Mouse (Mus musculus) left cerebral cortex, postnatal 4 days (tissue): ENCODE results near the gene Vps37b. TPM values are rescaled to one million over a fixed set of nuclear protein-coding genes. Genes with fewer than 3 reads are reported as not detected.
A peak's percentile ranks its signal among the peaks of the same experiment; 100 is the strongest.

ENCODE experiments used
- DNase-seq: peaks from one replicate; pipeline ENCODE4 v3.0.0-alpha.2; 2022
- intact Hi-C: fragments of 180-260 bp; cut with DNase I; formaldehyde crosslinking; loops from one replicate; pipeline ENCODE4 v1.15.1; 2025
- total RNA-seq, 2 experiments: library from RNA; stranded (reverse); gene quantifications; 2 replicates each; pipeline ENCODE4 v1.2.3; 2021

Vps37b gene
- total RNA-seq, 2 experiments from 2014 or later: 46.2 to 49.9 TPM

GRCm38 (mm10) chr5:123982838-123983237 is 49.2 kb downstream of the Vps37b start:
- no peak for DNase-seq
- intact Hi-C loops: no loop called here

GRCm38 (mm10) chr5:123981250-123981554 is 50.9 kb downstream of the Vps37b start:
- intact Hi-C loops: no loop called here
- DNase-seq: no peak

GRCm38 (mm10) chr5:123980521-123981249 is 51.4 kb downstream of the Vps37b start:
- intact Hi-C loops: no loop called here
- no peak for DNase-seq

- no peak for DNase-seq
- intact Hi-C loops: no loop called here
Measured at GRCm38 (mm10) chr5:123979980-123980369, 52.1 kb downstream of the Vps37b start.

GRCm38 (mm10) chr5:123979221-123979979 is 52.7 kb downstream of the Vps37b start:
- DNase-seq: no peak

GRCm38 (mm10) chr5:123978131-123978530 is 53.9 kb downstream of the Vps37b start:
- no peak for DNase-seq
- intact Hi-C loops: no loop called here

More at GRCm38 (mm10) chr5:123979221-123979979, 52.7 kb downstream of the Vps37b start:
- intact Hi-C loops: no loop called here

- intact Hi-C loops: no loop called here
- DNase-seq: no peak
Measured at GRCm38 (mm10) chr5:123977231-123977630, 54.8 kb downstream of the Vps37b start.

GRCm38 (mm10) chr5:123975668-123976180 is 56.3 kb downstream of the Vps37b start:
- no peak for DNase-seq
- intact Hi-C loops: no loop called here

- DNase-seq: no peak
- intact Hi-C loops: no loop called here
Measured at GRCm38 (mm10) chr5:123974616-123975111, 57.4 kb downstream of the Vps37b start.

- no peak for DNase-seq
- intact Hi-C loops: no loop called here
Measured at GRCm38 (mm10) chr5:123974179-123974485, 57.9 kb downstream of the Vps37b start.

GRCm38 (mm10) chr5:123973299-123974178 is 58.5 kb downstream of the Vps37b start, which contains the start of gene Hip1r:
Hip1r (plus strand) TSS chr5:123973628.
- DNase-seq: peak; percentile 81
- intact Hi-C loops: no loop called here

- DNase-seq: no peak
- intact Hi-C loops: no loop called here
Measured at GRCm38 (mm10) chr5:123972453-123972852, 59.6 kb downstream of the Vps37b start.

- intact Hi-C loops: no loop called here
- DNase-seq: no peak
Measured at GRCm38 (mm10) chr5:123970576-123970975, 61.5 kb downstream of the Vps37b start.

- no peak for DNase-seq
- intact Hi-C loops: no loop called here
Measured at GRCm38 (mm10) chr5:123969216-123969615, 62.9 kb downstream of the Vps37b start.

GRCm38 (mm10) chr5:123968468-123968867 is 63.6 kb downstream of the Vps37b start:
- intact Hi-C loops: no loop called here
- DNase-seq: no peak

GRCm38 (mm10) chr5:123966759-123967158 is 65.3 kb downstream of the Vps37b start:
- intact Hi-C loops: no loop called here
- no peak for DNase-seq

- DNase-seq: no peak
- intact Hi-C loops: no loop called here
Measured at GRCm38 (mm10) chr5:123964208-123964607, 67.9 kb downstream of the Vps37b start.

- DNase-seq: peak; percentile 31
- intact Hi-C loops: no loop called here
Measured at GRCm38 (mm10) chr5:123961046-123961445, 71.0 kb downstream of the Vps37b start.

GRCm38 (mm10) chr5:123960129-123960528 is 71.9 kb downstream of the Vps37b start:
- DNase-seq: no peak
- intact Hi-C loops: no loop called here

GRCm38 (mm10) chr5:123959018-123959417 is 73.1 kb downstream of the Vps37b start:
- intact Hi-C loops: no loop called here
- DNase-seq: no peak

- intact Hi-C loops: no loop called here
- DNase-seq: no peak
Measured at GRCm38 (mm10) chr5:123957213-123957612, 74.9 kb downstream of the Vps37b start.
